Mouse (Mus musculus): ENCODE measurements at regions not wholly inside any gene's neighbourhood (a gene's known extent, or its start where the extent isn't known, plus 50 kb on each side); places are given as distances from the start of the nearest gene placed in this dataset.

DNA sequence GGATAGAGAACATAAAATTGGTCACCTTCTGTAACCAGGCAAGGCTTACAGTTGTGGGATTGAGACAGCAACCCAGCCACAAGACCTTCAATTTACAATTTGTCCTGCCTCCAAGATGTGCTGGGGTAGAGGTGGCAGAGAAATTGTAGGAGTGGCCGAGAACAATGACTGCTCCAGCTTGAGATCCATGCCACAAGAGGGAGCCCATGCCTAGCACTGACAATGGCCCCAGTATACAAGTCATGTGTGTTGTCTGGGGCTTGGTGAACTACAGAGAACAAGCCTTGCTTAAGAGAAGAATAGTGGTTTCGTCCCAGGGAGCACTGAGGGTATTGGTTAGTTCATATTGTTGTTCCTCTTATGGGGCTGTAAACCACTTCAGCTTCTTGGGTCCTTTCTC, 146.6 kb upstream of the Sel1l start:
- no peak for DNase-seq (ENCODE audit: low spot score)

DNA sequence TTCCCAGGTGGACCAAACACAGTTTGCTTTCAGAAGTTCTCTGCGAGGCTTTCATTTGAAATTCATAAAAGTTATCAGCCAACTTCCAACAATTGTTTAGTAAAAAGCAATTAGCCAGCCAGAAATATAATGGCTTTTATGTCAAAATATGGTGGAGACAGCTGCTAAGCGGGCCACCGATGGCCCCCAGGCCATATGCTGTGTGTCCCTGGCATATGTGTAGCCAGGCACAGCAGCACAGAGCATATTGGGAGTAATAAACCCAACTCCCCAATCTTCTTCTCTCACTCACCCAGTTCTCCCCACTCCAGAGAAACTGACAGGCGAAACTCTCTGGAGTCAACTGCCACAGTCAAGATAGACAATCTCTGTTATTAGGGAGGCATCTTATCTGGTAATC, 137.5 kb upstream of the Sel1l start:
- DNase-seq (ENCODE audit: low spot score): no peak

DNA sequence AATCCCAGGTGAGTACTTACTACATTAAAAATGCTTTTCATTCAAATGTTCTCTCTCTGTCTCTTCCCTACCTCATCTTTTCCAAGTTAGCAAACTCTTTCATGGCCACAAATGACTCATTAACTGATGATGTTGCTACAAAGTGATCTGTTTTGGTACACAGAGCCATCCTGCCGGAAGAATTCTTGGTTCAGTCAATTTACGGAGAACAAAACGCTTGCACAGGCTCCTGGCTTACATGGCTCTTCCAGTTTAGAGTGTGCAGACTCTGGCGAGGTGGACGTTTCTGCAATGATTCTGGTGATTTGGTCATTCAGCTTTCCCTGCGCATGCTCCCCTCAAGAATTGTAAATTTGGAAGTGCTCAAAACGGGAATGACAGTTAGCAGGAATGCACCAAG, 131.4 kb upstream of the Sel1l start:
- no peak for DNase-seq (ENCODE audit: low spot score)

DNA sequence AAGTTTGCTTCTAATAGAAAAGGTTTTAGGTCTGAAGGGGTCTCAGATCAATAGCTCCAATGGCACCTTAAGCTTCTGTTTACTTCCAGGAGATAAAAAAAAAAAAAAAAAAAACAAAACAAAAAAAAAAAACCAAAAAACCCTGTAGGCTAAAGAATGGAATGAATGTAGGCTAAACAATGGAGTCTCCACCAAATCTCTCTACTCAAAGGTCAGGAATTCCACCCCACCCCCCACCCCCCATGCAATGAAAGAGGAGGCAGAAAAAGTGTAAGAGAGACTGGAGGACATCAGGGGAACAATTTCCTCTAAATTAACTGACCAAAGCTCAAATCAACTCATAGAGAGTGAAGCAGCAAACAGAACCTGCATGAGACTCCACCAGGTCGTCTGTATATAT, 122.1 kb upstream of the Sel1l start:
- no peak for DNase-seq (ENCODE audit: low spot score)

DNA sequence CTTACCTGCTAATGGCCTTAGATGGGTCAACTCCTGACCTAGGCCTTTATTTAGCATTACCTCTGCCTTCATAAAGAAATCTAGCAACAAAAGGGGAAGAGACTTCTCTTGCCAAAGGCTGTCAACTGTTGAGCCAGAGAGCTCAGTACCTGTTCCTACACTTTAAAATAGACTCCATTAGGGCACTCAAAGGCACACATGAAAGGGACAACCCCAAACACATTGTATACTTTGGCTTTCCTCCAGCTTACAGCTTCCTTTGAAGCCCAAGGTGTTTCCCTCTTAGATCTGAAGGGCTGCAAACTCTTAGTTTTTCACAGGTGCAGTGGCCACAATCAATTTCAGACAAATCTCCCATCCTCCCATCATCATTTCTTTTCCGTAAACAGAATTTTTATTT, 117.0 kb upstream of the Sel1l start:
- DNase-seq (ENCODE audit: low spot score): no peak

DNA sequence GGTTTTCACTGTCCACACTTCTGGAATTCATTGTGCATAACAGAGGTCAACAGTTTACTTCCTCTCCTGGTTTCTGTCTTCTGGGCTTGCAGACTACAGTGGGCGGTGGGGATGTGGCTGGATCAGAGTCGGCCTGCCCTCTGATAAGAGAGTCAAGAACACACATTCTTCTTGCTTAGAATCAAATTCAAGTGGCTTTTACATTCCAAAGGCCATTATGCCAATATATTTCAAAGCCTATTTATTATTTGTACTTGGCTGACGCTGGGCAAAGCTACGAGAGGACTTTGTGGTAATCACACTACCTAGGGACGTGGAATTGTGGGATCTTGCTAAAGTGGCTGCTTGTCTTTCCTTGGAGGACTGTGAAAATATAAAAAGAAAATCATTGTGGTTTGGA, 114.3 kb upstream of the Sel1l start:
- DNase-seq (ENCODE audit: low spot score): no peak

DNA sequence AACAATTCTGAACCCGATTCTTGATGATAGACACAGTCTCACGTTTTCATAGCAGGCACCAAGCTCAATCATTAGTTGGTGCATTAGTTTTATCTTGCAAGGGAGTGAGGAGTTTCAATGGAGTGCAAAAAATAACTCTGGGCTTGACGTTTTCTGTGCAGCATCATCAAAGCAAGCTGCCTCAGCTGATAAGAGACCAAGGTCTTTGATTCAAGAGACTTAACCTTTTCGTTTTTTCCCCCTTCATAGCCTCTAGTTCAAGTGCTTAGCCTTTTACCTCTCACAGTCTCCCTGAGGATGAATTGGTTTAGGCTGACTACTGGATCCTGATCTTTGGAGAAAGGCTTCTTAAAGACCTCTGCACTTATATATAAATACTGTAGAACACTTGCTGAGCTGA, 109.1 kb upstream of the Sel1l start:
- no peak for DNase-seq (ENCODE audit: low spot score)

DNA sequence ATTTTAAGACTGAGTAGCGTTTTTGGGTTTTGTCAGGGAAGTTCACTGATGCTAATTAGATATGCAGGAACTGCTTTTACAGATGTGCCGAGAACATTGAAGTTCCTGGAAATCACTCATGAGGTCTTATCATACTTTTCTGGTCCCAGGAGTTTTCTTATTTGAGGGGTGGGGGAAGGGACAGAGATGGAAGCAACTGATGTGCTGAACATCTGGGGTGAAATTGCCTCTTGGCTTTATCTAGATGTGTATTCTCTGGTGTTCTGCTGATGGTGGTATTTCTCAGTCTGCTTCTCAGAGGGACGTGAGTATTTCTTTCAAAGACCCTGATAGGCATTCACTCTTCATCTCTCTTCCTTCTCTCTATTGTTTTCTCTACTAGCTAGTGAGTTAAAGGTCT, 107.5 kb upstream of the Sel1l start:
- no peak for DNase-seq (ENCODE audit: low spot score)

DNA sequence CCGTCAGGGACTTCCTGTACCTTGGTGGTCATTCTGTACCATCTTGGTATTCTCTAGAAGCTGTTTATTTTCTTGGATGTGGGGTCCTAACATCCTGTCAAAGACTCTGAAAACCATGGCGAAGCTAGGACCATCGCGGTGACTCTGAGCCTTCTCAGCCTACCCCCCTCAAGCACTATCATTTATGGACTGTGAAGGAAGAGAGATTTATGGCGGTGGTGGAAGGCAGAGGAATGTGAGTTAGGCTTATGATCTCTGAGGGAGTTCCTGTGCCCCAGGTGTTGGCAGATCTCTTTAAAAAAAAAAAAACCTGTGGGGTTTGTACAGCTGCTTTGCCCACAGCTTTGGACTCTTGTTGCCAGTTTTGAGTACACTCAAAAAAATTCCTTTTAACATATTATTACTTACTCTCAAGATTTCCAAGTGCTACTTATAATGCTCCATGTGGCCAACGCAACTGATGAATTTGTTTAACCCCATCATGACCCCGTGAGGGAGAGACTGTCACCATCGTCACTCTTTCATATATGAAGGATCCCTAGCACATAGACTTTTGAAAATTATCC, 99.7 kb upstream of the Sel1l start:
- DNase-seq (ENCODE audit: low spot score): no peak

DNA sequence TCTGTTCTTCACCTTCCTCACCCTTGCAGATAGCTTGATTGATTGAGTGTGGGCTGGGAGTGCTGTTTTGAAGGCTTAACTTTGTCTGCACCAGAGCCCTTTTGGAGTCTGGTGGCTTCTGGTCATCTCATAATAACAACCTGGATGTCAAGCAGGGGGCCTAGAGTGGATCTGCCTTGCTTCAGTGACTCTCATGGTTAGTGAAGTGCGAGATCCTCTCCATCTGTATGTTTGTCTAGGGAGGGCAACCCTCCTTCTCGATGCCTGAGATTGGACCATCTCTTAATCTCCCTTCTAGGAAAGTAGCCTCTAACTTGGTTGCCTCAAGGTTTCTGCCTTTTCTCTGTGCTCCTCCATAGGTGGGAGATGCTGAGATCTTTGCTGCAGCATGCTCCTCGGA, 99.0 kb upstream of the Sel1l start:
- DNase-seq (ENCODE audit: low spot score): no peak

DNA sequence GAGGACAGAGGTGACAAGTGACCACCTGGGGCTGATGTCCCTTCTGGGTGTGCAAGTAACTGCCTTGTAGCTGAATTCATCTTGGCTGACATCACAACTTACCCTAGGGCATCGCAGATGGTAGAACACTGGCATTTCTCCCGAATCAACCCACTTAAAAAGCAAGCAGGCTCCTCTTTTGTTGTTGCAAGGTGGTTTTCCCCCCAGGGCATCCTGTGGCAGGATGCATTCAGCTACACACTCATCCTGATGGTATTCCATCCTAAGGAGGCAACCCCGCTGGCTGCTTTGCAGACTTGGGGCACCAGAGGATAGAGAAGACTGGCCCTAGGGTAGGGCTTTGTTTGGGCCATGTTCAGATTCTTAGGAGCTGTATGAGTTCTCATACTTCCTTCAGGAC, 97.6 kb upstream of the Sel1l start:
- no peak for DNase-seq (ENCODE audit: low spot score)

DNA sequence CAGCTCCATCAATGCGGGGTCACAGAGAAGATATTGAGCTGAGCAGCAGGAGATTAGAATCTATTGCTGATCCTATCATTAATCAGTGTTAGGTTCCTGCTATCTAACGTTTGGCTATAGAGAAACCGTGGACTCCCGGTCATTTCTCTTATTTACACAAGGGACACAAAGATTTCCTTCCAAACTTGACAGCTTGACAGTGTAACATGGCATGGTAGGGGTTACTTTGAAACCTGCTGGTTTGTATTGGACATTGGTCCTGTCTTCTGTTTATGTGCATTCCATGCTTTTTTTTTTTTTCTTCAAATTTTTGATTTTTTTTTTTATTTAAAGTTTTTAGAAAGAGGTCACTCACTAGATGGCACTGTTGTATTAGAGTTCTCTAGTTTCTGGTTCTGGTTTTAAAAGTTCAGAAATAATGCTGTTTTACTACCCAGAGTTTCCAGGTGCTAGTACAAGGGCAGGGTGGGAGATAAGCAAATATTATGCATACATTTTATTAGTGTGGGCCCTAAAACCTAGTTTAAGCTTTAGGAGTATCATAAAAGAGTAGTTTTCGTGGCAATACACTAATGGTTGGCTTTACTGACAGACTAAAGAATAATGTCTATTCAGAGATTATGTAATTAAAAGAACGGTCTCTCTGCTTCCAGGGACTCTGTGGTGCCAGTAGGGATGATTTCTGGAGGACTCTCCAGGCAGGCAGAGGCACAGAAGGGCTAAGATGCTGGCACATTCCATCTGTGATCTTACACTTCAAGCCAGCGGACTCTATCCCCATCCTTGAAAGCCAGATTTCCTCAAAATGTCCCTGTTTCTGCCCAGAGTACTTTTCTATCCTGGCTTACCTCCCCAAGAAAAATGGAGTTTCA, 83.8 kb upstream of the Sel1l start:
- DNase-seq (ENCODE audit: low spot score): no peak

DNA sequence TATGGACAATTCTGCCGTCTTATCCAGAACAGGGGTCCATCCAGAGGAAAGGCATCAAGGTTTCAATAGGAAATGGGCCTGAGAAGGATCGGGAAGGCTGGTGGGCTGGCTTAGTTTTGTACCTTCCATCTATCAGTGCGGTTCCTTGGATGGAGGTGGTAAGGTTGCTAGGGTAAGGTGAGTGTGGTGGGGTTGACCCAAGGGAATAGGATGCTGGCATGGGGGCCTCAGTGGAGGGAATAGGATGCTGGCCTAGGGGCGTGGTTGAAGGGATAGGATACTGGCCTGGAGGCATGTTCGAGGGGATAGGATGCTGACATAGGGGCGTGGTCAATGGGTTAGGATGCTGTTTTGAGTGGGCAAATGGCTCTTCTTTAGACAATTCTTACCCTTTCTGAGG, 82.6 kb upstream of the Sel1l start:
- DNase-seq (ENCODE audit: low spot score): no peak

DNA sequence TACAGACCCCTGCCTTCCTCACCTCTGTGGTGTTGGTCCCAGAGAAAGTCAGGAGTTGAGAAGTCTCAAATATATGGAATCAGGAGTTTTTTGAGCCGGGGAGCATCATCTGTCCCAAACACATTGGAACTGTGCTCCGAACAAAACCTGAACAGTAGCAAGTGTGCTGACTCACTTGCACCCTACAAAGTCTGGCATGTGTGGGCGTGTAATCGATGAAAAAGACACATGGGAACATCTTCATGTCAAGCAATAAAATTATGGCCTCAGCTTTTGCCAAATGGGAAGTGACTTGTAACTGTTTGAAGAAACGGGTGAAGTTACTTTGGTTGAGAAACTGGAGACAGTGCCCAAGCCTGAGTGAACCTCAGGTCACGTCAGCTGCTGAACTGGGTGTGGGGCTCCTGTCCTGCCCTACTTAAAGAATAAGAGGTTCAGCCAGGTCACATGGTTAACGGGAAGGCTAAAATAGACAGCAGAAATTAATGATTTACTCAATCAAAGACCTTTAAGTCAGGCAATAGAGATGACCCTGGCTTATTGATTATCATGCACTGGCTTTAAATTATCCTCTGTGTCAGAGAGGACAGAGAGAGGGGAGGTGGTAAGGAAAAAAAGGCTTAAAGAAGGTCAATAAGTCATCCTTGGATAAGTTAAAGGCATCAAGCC, 80.6 kb upstream of the Sel1l start:
- no peak for DNase-seq (ENCODE audit: low spot score)

DNA sequence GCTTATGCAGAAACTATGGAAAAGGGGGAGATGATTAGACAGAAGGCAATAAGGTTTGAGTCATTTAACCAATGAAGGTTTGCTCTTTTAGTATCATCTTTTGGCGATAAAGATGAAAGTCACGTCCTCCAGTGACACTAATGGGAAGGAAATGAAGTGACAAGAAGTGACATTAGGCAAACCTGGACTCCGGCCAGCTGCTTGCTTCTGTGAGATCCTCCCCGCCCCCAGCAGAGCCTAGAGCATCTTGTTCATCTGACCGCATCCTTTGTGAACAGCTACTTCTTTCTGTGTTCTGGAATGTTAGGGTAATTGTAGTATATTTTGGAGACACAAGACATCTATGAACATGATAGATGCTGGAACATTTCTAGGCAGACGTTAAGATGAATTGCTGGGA, 78.6 kb upstream of the Sel1l start:
- no peak for DNase-seq (ENCODE audit: low spot score)

DNA sequence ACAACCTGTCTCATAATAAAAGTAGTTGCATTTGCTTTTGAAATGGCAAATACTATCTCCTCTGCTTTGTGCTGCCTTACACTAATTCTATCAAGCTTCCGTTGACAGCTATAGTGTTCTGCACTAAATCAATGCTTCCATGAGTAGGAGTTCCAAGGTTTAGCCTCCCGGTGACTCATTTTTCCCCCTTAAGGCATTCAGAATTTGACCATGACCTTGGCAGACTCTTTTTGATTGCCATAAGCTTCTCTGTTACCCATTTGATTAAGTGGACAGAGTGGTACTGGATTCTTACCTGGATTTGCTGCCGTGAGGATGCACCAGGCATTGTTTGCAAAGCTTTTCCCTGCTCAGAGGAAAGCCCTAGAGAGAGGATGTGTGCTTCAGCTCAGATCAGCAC, 66.5 kb upstream of the Sel1l start:
- no peak for DNase-seq (ENCODE audit: low spot score)

DNA sequence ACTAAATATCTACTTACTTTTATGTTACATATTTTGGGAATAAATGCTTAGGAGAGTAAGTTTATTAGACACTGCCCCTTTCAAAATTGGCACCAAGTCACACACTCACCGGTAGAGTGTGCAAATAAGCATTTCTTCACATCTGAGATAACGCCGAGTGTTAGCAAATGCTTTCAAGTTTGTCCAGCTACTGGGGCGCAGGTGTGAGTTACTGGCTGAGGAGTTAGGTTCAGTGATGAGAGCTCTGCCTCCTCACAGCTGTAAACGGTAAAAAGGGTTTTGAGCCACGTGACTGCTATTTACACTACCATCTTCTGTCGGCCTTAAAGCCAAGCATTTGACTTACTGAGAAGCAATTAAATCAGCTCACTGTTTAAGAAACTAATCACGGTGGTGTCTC, 61.6 kb upstream of the Sel1l start:
- no peak for DNase-seq (ENCODE audit: low spot score)

Data from ovary, postnatal 14 days (tissue).